Mouse (Mus musculus) G1E (cell line): Measurements from ENCODE around the gene Mrps26.

ENCODE experiments used
- CTCF ChIP-seq: IDR thresholded peaks from 2 replicates; pipeline ENCODE4 v1.5.1; 2012; ENCODE audit warnings: low read depth, low read length, inconsistent platforms, mixed read lengths
- GATA1 ChIP-seq: IDR thresholded peaks from 2 replicates; pipeline ENCODE4 v1.6.1; 2012; ENCODE audit warnings: borderline replicate concordance, low read length, inconsistent platforms, mixed read lengths
- TAL1 ChIP-seq: conservative IDR thresholded peaks from 2 replicates; pipeline ENCODE4 v1.6.1; 2012; ENCODE audit warnings: low read depth, low read length, inconsistent platforms, mixed read lengths

GRCm38 (mm10) chr2:130588373-130588772, 24.8 kb downstream of the Mrps26 start:
- no peak for TF ChIP-seq GATA1
- TF ChIP-seq CTCF, result no peak
- no peak for TF ChIP-seq TAL1
